Mouse (Mus musculus) right cerebral cortex, postnatal 25 days (tissue): ENCODE measurements around the gene Haus6.
A peak's percentile ranks its signal among the peaks of the same experiment; 100 is the strongest.
"Not testable (repeated sequence)": the region's sequence is repeated elsewhere in the genome, so short reads cannot be mapped to it uniquely, and the experiment has no call there.

Experiments
- DNase-seq: peaks from one replicate; pipeline ENCODE4 v3.0.0; 2022

Haus6 gene

GRCm38 (mm10) chr4:86611524-86612288 is at the start of gene Haus6:
TSS of gene Haus6 (minus strand) at chr4:86612055.
- peak; percentile 92 for DNase-seq

- no peak for DNase-seq
Measured at GRCm38 (mm10) chr4:86657176-86657575, 45.3 kb upstream of the Haus6 start.

- DNase-seq = not testable (repeated sequence)
Measured at GRCm38 (mm10) chr4:86656410-86656809, 44.6 kb upstream of the Haus6 start.

- no peak for DNase-seq
Measured at GRCm38 (mm10) chr4:86651686-86652384, 40.0 kb upstream of the Haus6 start.

GRCm38 (mm10) chr4:86648394-86648793 is 36.5 kb upstream of the Haus6 start:
- not testable (repeated sequence) for DNase-seq

- DNase-seq = not testable (repeated sequence)
Measured at GRCm38 (mm10) chr4:86637561-86637960, 25.7 kb upstream of the Haus6 start.

GRCm38 (mm10) chr4:86634873-86635272 is 23.0 kb upstream of the Haus6 start:
- DNase-seq = not testable (repeated sequence)

- not testable (repeated sequence) for DNase-seq
Measured at GRCm38 (mm10) chr4:86634312-86634711, 22.5 kb upstream of the Haus6 start.

- DNase-seq = not testable (repeated sequence)
Measured at GRCm38 (mm10) chr4:86632556-86632955, 20.7 kb upstream of the Haus6 start.

GRCm38 (mm10) chr4:86631831-86632230 is 20.0 kb upstream of the Haus6 start:
- no peak for DNase-seq

GRCm38 (mm10) chr4:86626496-86626895 is 14.6 kb upstream of the Haus6 start:
- not testable (repeated sequence) for DNase-seq

GRCm38 (mm10) chr4:86625463-86625862 is 13.6 kb upstream of the Haus6 start:
- DNase-seq = no peak

- not testable (repeated sequence) for DNase-seq
Measured at GRCm38 (mm10) chr4:86622532-86622931, 10.7 kb upstream of the Haus6 start.

- DNase-seq = no peak
Measured at GRCm38 (mm10) chr4:86622116-86622515, 10.3 kb upstream of the Haus6 start.

GRCm38 (mm10) chr4:86620506-86620905 is 8.7 kb upstream of the Haus6 start:
- DNase-seq = no peak

GRCm38 (mm10) chr4:86612289-86612620 is 400 bp upstream of the Haus6 start:
- no peak for DNase-seq

GRCm38 (mm10) chr4:86591304-86591703 is 20.6 kb downstream of the Haus6 start:
- no peak for DNase-seq

- no peak for DNase-seq
Measured at GRCm38 (mm10) chr4:86588236-86588635, 23.6 kb downstream of the Haus6 start.

- no peak for DNase-seq
Measured at GRCm38 (mm10) chr4:86580591-86580990, 31.3 kb downstream of the Haus6 start.

- no peak for DNase-seq
Measured at GRCm38 (mm10) chr4:86580056-86580455, 31.8 kb downstream of the Haus6 start.

- no peak for DNase-seq
Measured at GRCm38 (mm10) chr4:86576630-86577225, 35.1 kb downstream of the Haus6 start.

- DNase-seq = no peak
Measured at GRCm38 (mm10) chr4:86576120-86576541, 35.7 kb downstream of the Haus6 start.

- DNase-seq = peak; percentile 96
Measured at GRCm38 (mm10) chr4:86575283-86575983, 36.4 kb downstream of the Haus6 start, which contains the start of gene Rraga. TSS of gene Rraga (plus strand) at chr4:86575668.
